In genomic region chr10:22887451-22887850, GRCm38 (mm10) we compare ENCODE assay signal across 15 mouse cellular contexts.
DNase-seq lines count a peak whose midpoint lies in the region; ATAC-seq and TF ChIP-seq lines count a peak whose summit lies in the region.
"Had no signal": no experiment of that assay in that cellular context is flagged by ENCODE, and none has a peak within 500 bp of the region (broad histone marks: within the 10 kb centered on the region; RNA-seq: fewer than 3 reads in every experiment).

No protein-coding gene starts in this region.

- H3K36me3 ChIP-seq in heart, embryonic 15.5 days = no peaks in the 10 kb centered on the region
- no peaks in the 10 kb centered on the region for H3K36me3 ChIP-seq in lung, postnatal 0 days (ENCODE audit: insufficient read depth, low read length)
- H3K36me3 ChIP-seq in intestine, embryonic 16.5 days (ENCODE audit: control insufficient read depth, insufficient read depth, low read length) = no peaks in the 10 kb centered on the region
- H3K36me3 ChIP-seq in kidney, embryonic 15.5 days = no peaks in the 10 kb centered on the region
- H3K36me3 ChIP-seq: forebrain, embryonic 12.5 days had no signal

- no peaks in the 10 kb centered on the region for H3K4me1 ChIP-seq in heart, embryonic 15.5 days (replicated peaks)
- no peaks in the 10 kb centered on the region for H3K4me1 ChIP-seq in lung, postnatal 0 days (ENCODE audit: insufficient read depth, low read depth, low read length)
- H3K4me1 ChIP-seq in intestine, embryonic 16.5 days (ENCODE audit: control insufficient read depth, insufficient read depth, low read length) = no peaks in the 10 kb centered on the region
- H3K4me1 ChIP-seq in kidney, embryonic 15.5 days = no peaks in the 10 kb centered on the region
- H3K4me1 ChIP-seq: forebrain, embryonic 12.5 days had no signal

- H3K9ac ChIP-seq in heart, embryonic 15.5 days = no peak overlapping the region
- no peak overlapping the region for H3K9ac ChIP-seq in lung, postnatal 0 days (replicated peaks; ENCODE audit: low read depth)
- H3K9ac ChIP-seq in intestine, embryonic 16.5 days (ENCODE audit: low read depth, low read length) = no peak overlapping the region
- H3K9ac ChIP-seq in kidney, embryonic 15.5 days = no peak overlapping the region
- H3K9ac ChIP-seq: forebrain, embryonic 12.5 days had no signal

- no peaks in the 10 kb centered on the region for H3K27me3 ChIP-seq in heart, embryonic 15.5 days
- H3K27me3 ChIP-seq in lung, postnatal 0 days (replicated peaks; ENCODE audit: insufficient read depth, low read length) = no peaks in the 10 kb centered on the region
- no peaks in the 10 kb centered on the region for H3K27me3 ChIP-seq in intestine, embryonic 16.5 days (replicated peaks; ENCODE audit: control insufficient read depth, insufficient read depth, low read length)
- no peaks in the 10 kb centered on the region for H3K27me3 ChIP-seq in kidney, embryonic 15.5 days
- H3K27me3 ChIP-seq: forebrain, embryonic 12.5 days had no signal

- peak; percentile 62; the same call in 1 of the 2 replicates for ATAC-seq in heart, embryonic 15.5 days (replicated peaks; ENCODE audit: insufficient number of reproducible peaks, insufficient read depth, low FRiP score, low read depth)
- ATAC-seq in lung, postnatal 0 days = peak; percentile 70
- ATAC-seq in intestine, embryonic 16.5 days = no peak
- no peak for ATAC-seq in kidney, embryonic 15.5 days (replicated peaks; ENCODE audit: low FRiP score)
- ATAC-seq: CD4-positive, CD25-positive, alpha-beta regulatory T cell, adult 4 months had no signal

- peak; percentile 23 for DNase-seq in gastrocnemius, adult 18-20 months (ENCODE audit: low spot score)
- no peak for DNase-seq in gastrocnemius, adult 8-10 months (ENCODE audit: low spot score in 2 of 2)
- DNase-seq in gastrocnemius, postnatal 14 days = peak; percentile 14
- peak; percentile 39 for DNase-seq in lung, postnatal 0 days (ENCODE audit: low spot score)
- no peak for DNase-seq in testis, postnatal 10 days (ENCODE audit: low spot score)
- DNase-seq: adrenal gland, adult 2 months; cerebellum, adult 11 months; cerebellum, postnatal 25 days; left cerebral cortex, postnatal 4 days; right cerebral cortex, adult 18-20 months had no signal

- no peak overlapping the region for H3K4me2 ChIP-seq in heart, embryonic 15.5 days
- no peak overlapping the region for H3K4me2 ChIP-seq in lung, postnatal 0 days (replicated peaks; ENCODE audit: low read depth, low read length)
- no peak overlapping the region for H3K4me2 ChIP-seq in intestine, embryonic 16.5 days (ENCODE audit: low read depth, low read length)
- H3K4me2 ChIP-seq in kidney, embryonic 15.5 days = no peak overlapping the region
- H3K4me2 ChIP-seq: forebrain, embryonic 12.5 days had no signal

- TF ChIP-seq CTCF in lung, postnatal 0 days (IDR thresholded peaks at IDR 0.05) = no peak

- peak overlapping the region; percentile 50 for H3K27ac ChIP-seq in heart, embryonic 15.5 days
- no peak overlapping the region for H3K27ac ChIP-seq in lung, postnatal 0 days (ENCODE audit: low read length)
- H3K27ac ChIP-seq in intestine, embryonic 16.5 days (ENCODE audit: low read length) = no peak overlapping the region
- H3K27ac ChIP-seq in kidney, embryonic 15.5 days = no peak overlapping the region
- H3K27ac ChIP-seq: forebrain, embryonic 12.5 days had no signal

- TF ChIP-seq EP300 in lung, postnatal 0 days (IDR thresholded peaks at IDR 0.05) = no peak

- H3K4me3 ChIP-seq in heart, embryonic 15.5 days = no peak overlapping the region
- no peak overlapping the region for H3K4me3 ChIP-seq in lung, postnatal 0 days (ENCODE audit: low read depth, low read length)
- H3K4me3 ChIP-seq in intestine, embryonic 16.5 days (ENCODE audit: low read length) = no peak overlapping the region
- H3K4me3 ChIP-seq in kidney, embryonic 15.5 days (replicated peaks) = no peak overlapping the region
- H3K4me3 ChIP-seq: forebrain, embryonic 12.5 days had no signal

- H3K9me3 ChIP-seq in heart, embryonic 15.5 days (replicated peaks) = no peaks in the 10 kb centered on the region
- no peaks in the 10 kb centered on the region for H3K9me3 ChIP-seq in lung, postnatal 0 days (ENCODE audit: low read length)
- H3K9me3 ChIP-seq in intestine, embryonic 16.5 days (ENCODE audit: control insufficient read depth, low read length) = no peaks in the 10 kb centered on the region
- no peaks in the 10 kb centered on the region for H3K9me3 ChIP-seq in kidney, embryonic 15.5 days (replicated peaks)
- H3K9me3 ChIP-seq: forebrain, embryonic 12.5 days had no signal

- WGBS in heart, embryonic 15.5 days = 44% methylated on average over 6 of the region's 6 CpGs
- WGBS in lung, postnatal 0 days = 54% methylated on average over 6 of the region's 6 CpGs
- WGBS in intestine, embryonic 16.5 days = 77% methylated on average over 6 of the region's 6 CpGs
- 82% methylated on average over 6 of the region's 6 CpGs for WGBS in kidney, embryonic 15.5 days

- intact Hi-C loops in gastrocnemius, postnatal 14 days (cut with DNase I; ENCODE audit: low total_unique reads) = no loop called here

Comparison
In these comparisons a context has a peak if more than half of its experiments do, and no peak if none do; other contexts are left out.
1. DNase-seq: peak in gastrocnemius, adult 18-20 months (single experiment), gastrocnemius, postnatal 14 days (single experiment) and lung, postnatal 0 days (single experiment); none in gastrocnemius, adult 8-10 months (0 of 2) and testis, postnatal 10 days (single experiment).
2. ATAC-seq: peak in heart, embryonic 15.5 days (single experiment) and lung, postnatal 0 days (single experiment); none in intestine, embryonic 16.5 days (single experiment) and kidney, embryonic 15.5 days (single experiment).